Mouse (Mus musculus) small intestine, adult 2 months (tissue): Measurements from ENCODE around the gene Uvssa.

Experiments
- CTCF ChIP-seq: fragments of 200-500 bp; IDR thresholded peaks from 2 replicates; pipeline ENCODE4 v1.5.1; 2012; ENCODE audit warnings: low read depth, mild to moderate bottlenecking, control low read depth, inconsistent platforms, low read length, moderate library complexity, mixed read lengths; ENCODE audit not compliant: insufficient replicate concordance, insufficient read length; ENCODE audit errors: extremely low read depth
- POLR2A ChIP-seq: fragments of 200-500 bp; IDR thresholded peaks from 2 replicates; pipeline ENCODE4 v1.6.1; 2012; ENCODE audit warnings: low read depth, mild to moderate bottlenecking, control low read depth, inconsistent platforms, low read length, moderate library complexity

GRCm38 (mm10) chr5:33358467-33358866 is 19.9 kb upstream of the Uvssa start:
- TF ChIP-seq CTCF = no peak
- no peak for TF ChIP-seq POLR2A
